ENCODE assay signal across 21 mouse cellular contexts in the genomic region with DNA sequence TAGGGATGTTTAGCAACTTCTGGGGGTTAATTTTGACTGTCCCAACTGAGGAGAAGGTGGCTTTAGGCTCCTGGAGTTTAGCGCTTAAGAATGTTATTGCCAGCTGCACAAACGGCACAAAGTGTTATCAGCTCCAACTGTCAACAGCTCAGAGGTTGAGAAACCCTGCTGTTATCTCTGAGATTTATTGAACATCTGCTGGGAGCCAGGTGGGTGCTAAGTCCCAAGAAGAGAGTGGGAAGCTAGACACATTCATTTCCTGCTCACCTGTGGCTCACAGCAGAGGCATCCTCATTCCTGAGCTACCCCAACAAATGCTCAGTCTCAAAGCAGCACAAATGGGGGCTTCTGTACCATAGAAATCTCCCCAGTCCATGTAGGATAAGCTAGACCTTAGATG. TPM values are rescaled to one million over a fixed set of nuclear protein-coding genes. Genes with fewer than 3 reads are reported as not detected.
"Had no signal": no experiment of that assay in that cellular context is flagged by ENCODE, and none has a peak within 500 bp of the region (broad histone marks: within the 10 kb centered on the region; RNA-seq: fewer than 3 reads in every experiment).

No protein-coding gene starts in this region.

- H3K9me3 ChIP-seq: limb, embryonic 15.5 days; liver, embryonic 15.5 days; midbrain, embryonic 10.5 days; midbrain, embryonic 15.5 days; neural tube, embryonic 12.5 days; stomach, embryonic 15.5 days had no signal

- H3K9ac ChIP-seq: limb, embryonic 15.5 days; liver, embryonic 15.5 days; lung, embryonic 14.5 days; midbrain, embryonic 15.5 days; neural tube, embryonic 12.5 days; stomach, embryonic 15.5 days had no signal

- ATAC-seq: midbrain, embryonic 15.5 days had no signal

- H3K36me3 ChIP-seq: limb, embryonic 15.5 days; liver, embryonic 15.5 days; midbrain, embryonic 10.5 days; midbrain, embryonic 15.5 days; neural tube, embryonic 12.5 days; stomach, embryonic 15.5 days had no signal

- H3K27me3 ChIP-seq: limb, embryonic 15.5 days; liver, embryonic 15.5 days; midbrain, embryonic 15.5 days; neural tube, embryonic 12.5 days; stomach, embryonic 15.5 days had no signal

- H3K4me2 ChIP-seq: limb, embryonic 15.5 days; liver, embryonic 15.5 days; lung, embryonic 14.5 days; midbrain, embryonic 15.5 days; neural tube, embryonic 12.5 days; stomach, embryonic 15.5 days had no signal

- H3K4me3 ChIP-seq: left cerebral cortex, adult 2 months; limb, embryonic 15.5 days; liver, embryonic 15.5 days; midbrain, embryonic 10.5 days; midbrain, embryonic 15.5 days; neural tube, embryonic 12.5 days; stomach, embryonic 15.5 days had no signal

- H3K27ac ChIP-seq: left cerebral cortex, adult 2 months; limb, embryonic 15.5 days; liver, embryonic 15.5 days; midbrain, embryonic 10.5 days; midbrain, embryonic 15.5 days; neural tube, embryonic 12.5 days; stomach, embryonic 15.5 days had no signal

- H3K4me1 ChIP-seq: limb, embryonic 15.5 days; liver, embryonic 15.5 days; midbrain, embryonic 10.5 days; midbrain, embryonic 15.5 days; neural tube, embryonic 12.5 days; stomach, embryonic 15.5 days had no signal

- DNase-seq: kidney, adult 18-20 months; kidney, postnatal 10 days; lung, embryonic 14.5 days; lung, postnatal 10 days; lung, postnatal 4 days; retina, postnatal 1 day; right cerebral cortex, postnatal 4 days had no signal

RNA-seq across cellular contexts. Expression of a gene that starts 10.4 kb away (rescaled TPM):
- total RNA-seq: megakaryocyte, adult 5-6 weeks; monocyte, adult 5-6 weeks; neutrophil, adult 5-6 weeks had no signal
- polyA plus RNA-seq: spleen, adult 2 months; testis, adult 2 months; urinary bladder, adult 2 months had no signal

RNA-seq across cellular contexts. Expression of a gene that starts 58.2 kb away (rescaled TPM):
- polyA plus RNA-seq: kidney, embryonic 14.5 days; neural tube, embryonic 12.5 days; spleen, adult 2 months had no signal
